Mouse (Mus musculus) gastrocnemius, postnatal 14 days (tissue): Measurements from ENCODE around the gene Ift22. TPM values are rescaled to one million over a fixed set of nuclear protein-coding genes. Genes with fewer than 3 reads are reported as not detected.

Experiments used
- DNase-seq: peaks from one replicate; pipeline ENCODE4 v3.0.0; 2021; ENCODE audit warnings: mixed read lengths
- intact Hi-C: fragments of 180-260 bp; cut with DNase I; formaldehyde crosslinking; loops from one replicate; pipeline ENCODE4 v1.15.1; 2025; ENCODE audit warnings: low total_unique reads
- long read RNA-seq, 2 experiments: library from polyadenylated mRNA; stranded (forward); transcript quantifications; one replicate each; pipeline ENCODE4 v2.0.0; 2021
- total RNA-seq, 2 experiments: library from RNA; stranded (reverse); gene quantifications; 2 replicates each; pipeline ENCODE4 v1.2.3; 2021

Ift22 gene
- 1 to 10 TPM; 5.4 to 6.2 TPM for total RNA-seq
- long read RNA-seq, experiment 1, partial matches to known transcripts: 0 of 5 reads
- long read RNA-seq, experiment 1, other reads (novel, unspliced or antisense): 1 of 5 reads
- long read RNA-seq, experiment 2, partial matches to known transcripts: 0 of 6 reads
- long read RNA-seq, experiment 2, other reads (novel, unspliced or antisense): 1 of 6 reads

DNA sequence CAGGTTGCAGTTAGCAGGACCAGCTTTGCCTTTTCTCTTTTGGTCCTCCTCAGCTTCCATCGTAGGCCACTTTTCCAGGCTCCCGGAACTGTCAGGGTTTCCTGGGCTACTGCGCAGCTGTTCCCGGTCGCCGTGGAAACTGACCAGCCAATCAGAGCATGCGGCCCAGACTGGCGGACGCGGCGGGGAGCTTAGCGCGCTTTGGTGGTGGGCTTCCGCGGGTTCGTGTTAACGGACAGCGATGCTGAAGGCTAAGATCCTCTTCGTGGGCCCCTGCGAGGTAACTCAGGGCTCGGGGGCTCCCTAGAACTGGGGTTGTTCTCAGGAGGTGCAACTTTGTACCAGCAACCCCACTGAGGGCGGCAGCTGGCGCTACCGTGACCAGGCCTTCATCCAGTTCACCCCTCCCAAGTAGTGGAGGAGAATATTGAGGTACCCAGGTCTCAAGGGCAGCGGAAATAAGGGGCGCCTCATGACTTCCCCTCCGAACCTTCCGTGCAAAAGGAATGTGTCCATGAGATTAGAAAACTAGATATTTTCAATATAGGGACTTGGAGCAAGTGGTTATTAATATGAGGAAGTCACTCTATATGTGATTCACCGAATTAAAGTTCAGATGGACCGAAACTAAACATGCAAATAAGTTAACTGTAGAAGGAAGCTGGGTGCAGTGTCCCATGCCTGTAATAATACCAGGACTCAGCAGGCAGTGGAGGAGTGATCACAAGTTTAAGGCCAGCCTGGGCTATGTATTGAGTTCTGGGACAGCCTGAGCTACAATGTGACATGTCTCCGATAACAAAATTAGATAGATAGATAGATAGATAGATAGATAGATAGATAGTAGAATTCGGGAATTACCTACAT is at the start of gene Ift22:
Gene Ift22, plus strand, starts transcription at position 160 of the 867 bp plus-strand sequence.
- intact Hi-C loops: no loop called here
- peak; percentile 92 for DNase-seq

GRCm38 (mm10) chr5:136861191-136861940 is 46.6 kb upstream of the Ift22 start:
- DNase-seq: no peak
- intact Hi-C loops: no loop called here

DNA sequence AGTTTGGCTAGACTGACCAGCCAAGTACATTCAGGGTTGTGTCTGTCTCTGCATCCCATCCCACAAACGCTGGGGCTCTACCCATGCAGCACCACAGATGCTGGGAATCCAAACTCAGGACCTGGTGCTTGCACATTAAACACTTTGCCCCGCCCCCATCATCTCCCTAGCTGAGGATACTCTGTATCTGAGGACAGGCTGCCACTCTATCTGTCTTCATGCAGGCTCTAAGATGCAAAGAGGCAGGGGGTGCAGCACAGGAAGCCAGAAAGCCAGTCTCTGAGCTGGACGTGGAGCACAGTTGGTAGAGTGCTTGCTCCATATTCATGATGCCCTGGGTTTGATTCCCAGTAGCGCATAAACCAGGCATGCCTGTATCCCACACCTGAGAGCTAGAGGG is 45.1 kb upstream of the Ift22 start:
- no peak for DNase-seq
- intact Hi-C loops: no loop called here

- DNase-seq: no peak
- intact Hi-C loops: no loop called here
Observed at GRCm38 (mm10) chr5:136863276-136863675, 44.7 kb upstream of the Ift22 start.

DNA sequence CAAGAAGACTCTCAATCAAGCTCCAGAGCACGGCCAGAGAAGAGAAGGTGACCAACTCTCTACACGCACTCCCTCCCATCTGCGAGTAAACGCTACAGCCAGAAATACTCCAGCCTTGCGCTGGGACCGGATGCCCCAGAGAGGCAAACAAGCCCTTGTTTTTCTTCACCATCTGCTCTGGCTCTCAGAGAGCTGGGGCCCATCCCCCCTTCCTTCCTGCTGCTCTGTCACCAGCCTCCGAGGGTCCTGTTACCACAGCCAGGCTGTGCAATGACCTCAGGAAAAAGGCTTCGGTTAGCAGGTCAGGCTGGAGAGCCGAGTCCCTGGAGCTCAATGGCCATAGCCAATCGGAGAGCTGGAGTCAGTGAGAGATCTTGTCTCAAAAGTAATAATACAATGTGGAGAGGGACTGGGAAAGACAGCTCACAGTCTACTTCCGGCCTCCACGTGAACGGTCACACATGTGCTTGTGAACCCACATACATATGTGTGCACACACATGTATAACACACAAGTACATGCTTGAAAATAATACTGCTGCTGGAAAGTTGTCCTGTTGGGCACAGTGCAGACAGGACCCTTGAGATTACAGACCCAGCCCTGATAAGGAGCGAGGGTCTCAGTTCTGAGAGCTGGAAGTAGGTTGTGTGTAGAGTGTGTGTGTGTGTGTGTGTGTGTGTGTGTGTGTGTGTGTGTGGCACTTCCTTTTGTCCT is 43.8 kb upstream of the Ift22 start:
- DNase-seq: peak; percentile 80
- intact Hi-C loops: no loop called here

DNA sequence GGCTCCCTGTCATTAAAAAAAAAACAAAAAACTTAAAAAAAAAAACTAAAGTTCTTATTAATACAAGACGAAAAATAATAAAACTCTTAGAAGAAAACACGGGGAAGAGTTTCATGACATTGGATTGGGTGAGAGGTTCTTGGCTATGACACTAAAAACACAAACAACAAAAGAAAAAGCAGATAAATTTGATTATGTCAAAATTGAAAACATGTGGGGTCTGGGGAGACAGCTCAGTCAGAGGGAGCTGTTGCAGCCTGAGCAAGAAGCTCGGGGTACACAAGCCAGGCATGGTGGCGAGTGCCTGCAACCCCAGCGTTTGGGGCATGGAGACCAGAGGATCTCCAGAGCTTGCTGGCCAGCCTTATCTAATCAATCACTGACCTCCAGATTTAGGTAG is 40.2 kb upstream of the Ift22 start:
- no peak for DNase-seq
- intact Hi-C loops: no loop called here

- DNase-seq: peak; percentile 72
- intact Hi-C loops: loop anchor here (5.0 kb wide), 1 partner anchor 1002 kb away; no protein-coding TSS in a partner anchor
Observed at GRCm38 (mm10) chr5:136869451-136870114, 38.4 kb upstream of the Ift22 start.

GRCm38 (mm10) chr5:136872417-136872816 is 35.5 kb upstream of the Ift22 start:
- DNase-seq: peak; percentile 52
- intact Hi-C loops: loop anchor here (5.0 kb wide), 1 partner anchor 1005 kb away; no protein-coding TSS in a partner anchor

- intact Hi-C loops: loop anchor here (5.0 kb wide), 1 partner anchor 1007 kb away; no protein-coding TSS in a partner anchor
- no peak for DNase-seq
Observed at GRCm38 (mm10) chr5:136874271-136874670, 33.7 kb upstream of the Ift22 start.

DNA sequence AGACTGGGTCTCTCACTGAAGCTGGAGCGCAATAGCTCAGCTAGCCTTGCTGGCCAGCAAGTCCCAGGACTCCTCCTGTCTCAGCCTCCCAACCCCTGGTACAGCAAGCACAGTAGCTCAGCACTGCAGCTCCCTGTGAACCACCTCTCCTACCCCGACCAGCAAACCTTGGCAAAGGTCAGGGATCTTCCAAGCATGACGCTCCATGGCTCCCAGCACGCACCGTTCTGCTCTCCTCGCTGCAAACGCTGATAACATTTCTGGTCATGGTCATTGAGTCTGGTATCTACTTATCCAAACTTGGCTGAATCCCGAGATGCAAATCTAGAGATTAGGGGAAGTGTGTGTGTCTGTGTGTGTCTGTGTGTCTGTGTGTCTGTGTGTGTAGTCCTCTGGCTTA is 27.8 kb upstream of the Ift22 start:
- intact Hi-C loops: loop anchor here (2.0 to 5.0 kb wide), 2 partner anchors 35 to 88 kb away; no protein-coding TSS in a partner anchor
- DNase-seq: no peak

DNA sequence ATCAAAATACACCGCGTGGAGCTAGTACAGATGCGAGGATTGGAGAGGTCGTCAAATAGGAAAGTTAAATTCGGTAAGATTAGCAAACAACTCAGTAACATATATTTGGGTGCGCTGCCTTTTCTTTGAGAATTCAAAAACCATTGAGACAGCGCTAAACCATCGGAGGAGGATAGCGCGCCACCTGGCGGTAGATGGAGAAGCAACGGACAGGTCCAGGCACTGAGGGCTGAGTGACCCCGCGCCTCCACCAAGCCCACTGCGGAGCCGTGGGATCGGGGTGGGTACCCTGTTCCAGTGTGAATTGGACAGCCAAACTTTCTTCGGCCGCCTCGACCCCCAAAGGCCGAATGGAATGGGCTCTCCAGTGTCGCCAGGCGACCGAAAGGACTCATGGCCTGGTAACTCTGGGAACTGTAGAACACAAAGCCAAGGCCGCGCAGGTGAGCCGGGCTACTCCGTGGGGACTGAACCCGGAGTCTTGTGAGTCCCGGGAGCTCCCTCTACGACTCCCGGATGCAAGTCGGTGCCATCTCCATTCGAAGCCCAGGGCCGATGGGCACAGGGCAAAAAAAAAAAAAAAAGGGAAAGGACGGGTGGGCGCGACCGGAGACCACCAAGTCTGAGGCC is 26.5 kb upstream of the Ift22 start:
- intact Hi-C loops: loop anchor here (2.0 to 5.0 kb wide), 2 partner anchors 37 to 89 kb away; no protein-coding TSS in a partner anchor
- DNase-seq: peak; percentile 85

DNA sequence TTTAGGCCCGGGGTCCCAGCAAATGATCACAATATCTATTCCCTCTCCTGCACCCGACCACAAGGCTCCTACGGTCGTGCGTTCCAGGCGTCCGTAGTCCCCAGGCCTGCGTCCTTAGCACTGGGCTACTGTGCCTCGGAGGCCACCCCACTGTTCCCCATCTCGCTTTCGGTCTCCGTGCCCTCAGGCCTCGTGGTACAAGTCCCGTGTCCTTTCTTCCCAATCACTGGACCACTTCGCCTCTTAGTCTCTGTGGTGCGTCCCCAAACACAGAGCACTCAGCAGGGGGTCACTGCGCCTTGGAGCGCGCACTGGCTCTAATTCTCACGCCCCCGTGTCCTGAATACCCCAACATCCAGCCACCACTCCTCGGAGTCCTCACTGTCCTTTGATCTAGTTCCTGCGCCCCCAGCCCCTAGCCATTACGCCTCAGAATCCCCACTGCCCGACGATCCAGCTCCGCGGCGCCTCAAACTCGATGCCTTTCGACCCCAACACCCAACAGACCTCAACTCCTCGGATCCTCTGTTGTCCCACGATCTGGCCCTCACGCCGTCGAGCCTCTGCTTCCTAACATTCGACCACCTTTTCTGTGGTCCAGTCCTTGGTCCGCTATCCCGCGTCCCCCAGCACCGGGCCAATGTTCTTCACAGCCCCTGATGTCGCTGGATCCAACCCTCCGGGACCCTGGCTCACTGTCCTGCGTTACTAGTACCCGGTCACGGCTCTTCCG is 25.7 kb upstream of the Ift22 start:
- no peak for DNase-seq
- intact Hi-C loops: loop anchor here (5.0 kb wide), 1 partner anchor 90 kb away; no protein-coding TSS in a partner anchor

GRCm38 (mm10) chr5:136882788-136883439 is 25.0 kb upstream of the Ift22 start, which contains the start of gene Col26a1:
Gene Col26a1, minus strand, starts transcription at chr5:136883209.
- intact Hi-C loops: loop anchor here (5.0 kb wide), 1 partner anchor 91 kb away; no protein-coding TSS in a partner anchor
- peak; percentile 32 for DNase-seq

DNA sequence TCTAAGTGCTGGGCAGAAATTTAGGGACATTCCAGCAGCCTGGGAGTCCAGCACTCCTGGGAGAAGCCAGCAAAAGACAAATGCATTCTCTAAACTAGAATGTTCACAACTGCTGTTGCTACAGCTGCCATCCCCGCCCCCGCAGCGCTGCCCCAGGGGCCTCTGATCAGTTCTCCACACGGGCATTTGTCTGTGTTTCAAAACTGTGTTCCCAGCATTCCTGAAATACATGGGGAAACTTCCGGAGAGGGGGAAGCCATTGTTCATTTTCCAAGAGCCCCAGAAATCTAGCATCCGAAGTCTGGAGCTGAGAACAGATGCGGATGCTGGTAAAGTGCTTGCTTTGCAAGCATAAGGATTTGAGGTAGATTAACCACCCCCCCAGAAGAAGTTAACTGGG is 21.0 kb upstream of the Ift22 start:
- peak; percentile 57 for DNase-seq
- intact Hi-C loops: no loop called here

DNA sequence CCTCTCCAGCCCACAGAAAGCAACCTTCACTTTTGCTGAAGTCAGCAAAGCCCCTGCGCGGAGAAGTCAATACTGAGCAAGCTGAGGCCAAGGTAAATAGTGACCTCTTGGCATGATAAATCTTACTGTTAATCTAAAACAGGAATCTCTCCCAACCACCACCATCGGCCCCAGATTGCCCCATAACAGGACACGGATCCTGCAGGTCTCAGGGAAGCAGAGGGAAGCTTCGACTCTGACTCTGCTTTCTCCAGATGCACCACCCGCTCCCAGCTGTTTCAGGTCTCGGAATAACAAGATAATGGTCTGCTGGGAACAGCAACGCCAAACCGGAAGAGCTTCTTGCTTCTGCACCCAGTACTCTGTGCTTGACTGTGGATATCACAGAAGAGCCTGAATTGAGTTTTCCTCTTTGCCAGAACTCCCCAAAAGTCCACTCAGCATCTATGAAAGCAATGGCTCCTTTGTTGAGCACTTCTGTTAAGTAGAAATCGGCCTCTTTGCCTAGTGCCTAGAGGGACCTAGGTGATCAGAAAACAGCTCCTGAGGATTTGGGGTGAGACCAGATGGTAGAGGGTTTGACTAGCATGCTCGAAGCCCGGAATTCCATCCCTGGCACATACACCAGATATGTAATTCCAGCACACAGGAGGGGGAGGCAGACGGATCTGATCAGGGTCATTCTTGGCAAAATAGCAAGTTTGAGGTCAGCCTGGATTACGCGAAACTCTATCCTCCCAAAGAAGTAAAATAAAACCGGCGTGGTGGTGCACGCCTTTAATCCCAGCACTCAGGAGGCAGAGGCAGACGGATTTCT is 19.2 kb upstream of the Ift22 start:
- DNase-seq: no peak

GRCm38 (mm10) chr5:136894840-136895528 is 13.0 kb upstream of the Ift22 start:
- intact Hi-C loops: loop anchor here (5.0 kb wide), 1 partner anchor 58 kb away; no protein-coding TSS in a partner anchor
- no peak for DNase-seq

More for the DNA sequence above, 19.2 kb upstream of the Ift22 start:
- intact Hi-C loops: no loop called here
